Mouse (Mus musculus) kidney, postnatal 10 days (tissue): ENCODE results near the gene Trank1.

Experiments
- DNase-seq: peaks from one replicate; pipeline ENCODE4 v3.0.0; 2021; ENCODE audit warnings: mixed read lengths

Gene Trank1

GRCm38 (mm10) chr9:111311031-111311842 lies at the start of gene Trank1:
TSS of gene Trank1 (plus strand) at chr9:111311739.
- peak; percentile 32 for DNase-seq

DNA sequence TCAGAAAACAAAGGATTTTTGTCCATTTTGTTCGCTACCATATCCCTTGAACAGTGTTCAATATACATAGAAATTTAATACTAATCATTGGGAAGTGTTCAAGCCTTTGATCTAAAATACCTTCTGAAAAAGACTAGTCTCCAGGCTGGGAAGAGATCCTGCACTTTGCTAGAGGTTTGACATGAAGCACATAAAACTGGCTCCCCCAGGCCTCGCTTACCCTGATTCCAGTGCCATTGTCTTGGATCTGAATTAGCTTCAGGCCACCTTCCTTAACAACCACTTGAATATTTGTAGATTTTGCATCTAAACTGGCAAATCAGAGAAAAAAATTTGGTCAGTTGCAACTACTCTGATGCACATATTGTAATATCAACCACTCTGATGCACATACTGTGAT lies 43.5 kb upstream of the Trank1 start:
- DNase-seq: no peak

DNA sequence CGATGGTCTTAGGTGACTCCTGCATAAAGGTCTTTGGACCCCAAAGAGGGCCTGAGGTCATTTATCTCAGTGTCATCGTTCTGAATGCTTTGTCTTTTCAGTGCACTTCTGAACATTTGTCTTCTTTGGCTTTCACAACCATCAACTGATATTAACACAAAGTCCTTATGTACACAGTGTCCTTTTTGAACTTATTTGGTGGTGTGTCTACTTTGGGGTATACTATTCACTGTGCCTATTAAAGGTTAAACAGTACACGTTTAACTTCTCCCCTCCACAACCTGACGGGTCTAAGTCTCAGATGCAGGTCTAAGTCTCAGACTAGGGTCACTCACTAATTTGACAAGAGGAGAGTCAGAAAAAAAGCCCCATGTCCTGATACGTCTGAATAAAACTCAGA lies 40.9 kb upstream of the Trank1 start:
- no peak for DNase-seq

DNA sequence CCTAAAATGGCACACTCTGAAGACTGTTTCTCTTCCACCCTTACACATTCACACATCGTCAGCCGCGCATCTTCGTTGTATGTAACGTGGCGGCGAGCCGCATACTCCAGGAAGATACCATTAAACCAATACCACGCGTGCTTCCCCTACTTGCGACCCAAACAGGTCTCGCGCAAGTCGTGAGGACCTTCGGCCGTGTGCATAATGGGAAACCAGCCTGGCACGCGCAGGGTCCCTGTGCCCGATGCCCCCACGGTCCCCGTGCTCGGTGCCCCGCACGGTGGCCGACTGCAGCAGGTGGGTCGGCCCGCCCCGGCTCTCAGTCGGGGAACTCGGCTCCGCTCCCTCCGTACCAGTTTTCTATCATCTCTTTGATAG lies 40.5 kb upstream of the Trank1 start:
- no peak for DNase-seq

DNA sequence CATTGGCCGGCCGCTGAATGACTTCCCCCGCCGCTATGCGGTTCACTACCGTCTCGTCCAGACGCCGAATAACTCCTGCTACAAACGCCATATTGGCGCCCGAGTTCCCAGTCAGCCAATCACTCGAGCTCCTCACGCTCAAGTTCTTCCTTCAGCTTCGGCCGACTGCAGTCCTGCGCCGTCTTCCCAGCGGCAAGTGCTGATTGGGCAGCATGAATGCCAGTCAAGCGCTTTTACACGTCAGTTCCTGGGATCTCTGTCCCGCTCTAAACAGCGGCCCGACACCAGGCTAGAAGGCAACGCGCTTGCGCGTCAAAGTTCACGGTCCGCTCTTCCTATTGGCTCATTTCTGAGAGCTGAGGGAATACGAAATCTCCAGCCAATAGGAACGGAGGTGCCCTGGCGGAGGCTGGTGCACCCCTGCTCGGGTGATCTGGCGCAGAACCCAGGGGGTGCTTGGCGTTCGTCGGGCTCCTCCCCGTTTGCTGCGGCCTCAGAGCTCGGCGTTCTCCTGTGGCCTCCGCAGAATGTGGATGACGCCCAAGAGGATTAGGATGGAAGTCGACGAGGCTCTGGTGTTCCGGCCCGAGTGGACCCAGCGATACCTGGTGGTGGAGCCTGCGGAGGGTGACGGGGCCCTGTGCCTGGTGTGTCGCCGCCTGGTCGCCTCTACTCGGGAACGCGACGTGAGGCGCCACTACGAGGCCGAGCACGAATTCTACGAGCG lies 39.9 kb upstream of the Trank1 start, which contains the start of the genes Mlh1 and Epm2aip1:
TSS of gene Mlh1 (minus strand) at position 358 of the 727 bp plus-strand sequence.
TSS of gene Epm2aip1 (plus strand) at position 496 of the 727 bp plus-strand sequence.
- peak; percentile 100 for DNase-seq

GRCm38 (mm10) chr9:111272356-111272755 lies 39.2 kb upstream of the Trank1 start:
- DNase-seq: no peak

GRCm38 (mm10) chr9:111272996-111273785 lies 38.3 kb upstream of the Trank1 start:
- no peak for DNase-seq

- no peak for DNase-seq
Measured at GRCm38 (mm10) chr9:111273958-111274357, 37.6 kb upstream of the Trank1 start.

GRCm38 (mm10) chr9:111275156-111275555 lies 36.4 kb upstream of the Trank1 start:
- DNase-seq: peak; percentile 21

- no peak for DNase-seq
Measured at GRCm38 (mm10) chr9:111285061-111285460, 26.5 kb upstream of the Trank1 start.

DNA sequence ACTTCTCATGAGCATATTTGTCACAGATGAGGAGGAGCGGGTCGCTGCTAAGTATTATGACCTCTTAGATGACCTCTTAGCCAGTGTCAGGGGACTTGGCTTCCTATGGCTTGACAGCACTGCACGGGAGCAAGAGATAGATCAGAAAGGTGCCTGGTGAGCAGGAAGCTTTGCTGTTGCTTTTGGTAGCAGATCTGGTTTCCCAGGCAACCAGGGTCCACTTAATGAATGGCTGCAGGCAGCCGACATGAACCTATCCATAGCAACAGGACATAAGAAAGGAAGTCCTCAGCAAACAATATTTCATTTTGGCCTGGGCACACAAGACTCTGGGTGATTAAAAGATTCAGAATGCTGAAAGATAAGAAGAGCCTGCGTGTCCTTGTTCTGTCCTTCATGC lies 25.9 kb upstream of the Trank1 start:
- DNase-seq: no peak

- DNase-seq: no peak
Measured at GRCm38 (mm10) chr9:111286468-111286867, 25.1 kb upstream of the Trank1 start.

DNA sequence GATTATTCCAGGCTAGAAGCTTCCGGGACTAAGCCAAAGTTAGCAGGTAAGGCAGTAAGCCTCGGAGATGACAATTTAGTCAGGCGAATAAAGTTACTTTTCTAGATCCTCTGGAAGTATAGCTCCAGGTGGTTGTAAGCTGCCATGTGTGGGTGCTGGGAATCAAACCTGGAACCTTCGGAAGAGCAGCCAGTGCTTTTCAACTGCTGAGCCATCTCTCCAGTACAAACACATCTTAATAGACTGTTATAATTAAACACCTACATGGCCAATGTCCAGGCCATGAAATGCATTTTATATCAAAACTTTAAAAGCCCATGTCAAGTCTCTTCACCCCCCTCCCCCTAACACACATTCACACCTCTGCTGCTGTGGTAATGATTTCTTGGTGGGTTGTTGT lies 23.6 kb upstream of the Trank1 start:
- no peak for DNase-seq

GRCm38 (mm10) chr9:111289294-111289831 lies 22.2 kb upstream of the Trank1 start:
- peak; percentile 68 for DNase-seq

GRCm38 (mm10) chr9:111289832-111290339 lies 21.7 kb upstream of the Trank1 start:
- DNase-seq: peak; percentile 90

GRCm38 (mm10) chr9:111290539-111291100 lies 20.9 kb upstream of the Trank1 start:
- no peak for DNase-seq

DNA sequence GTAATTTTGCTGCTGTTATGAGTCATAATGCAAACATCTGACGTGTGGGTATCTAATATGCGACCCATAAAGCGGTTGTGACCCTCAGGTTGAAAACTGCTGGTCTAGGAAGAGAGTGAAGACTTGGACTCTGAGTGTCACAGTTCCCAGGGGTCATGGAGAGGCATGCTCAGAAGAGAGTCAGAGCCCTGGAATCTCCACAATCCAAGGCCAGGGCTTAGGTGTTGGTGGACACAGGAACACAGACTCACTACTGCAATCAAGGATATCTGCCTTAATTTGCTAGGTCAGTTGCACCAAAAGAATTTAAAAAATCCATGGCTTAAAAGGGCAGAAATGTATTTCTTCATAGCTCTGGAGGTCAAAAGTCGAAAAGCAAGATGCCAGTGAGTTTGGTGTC lies 18.3 kb upstream of the Trank1 start:
- no peak for DNase-seq

- DNase-seq: no peak
Measured at GRCm38 (mm10) chr9:111294911-111295310, 16.6 kb upstream of the Trank1 start.

DNA sequence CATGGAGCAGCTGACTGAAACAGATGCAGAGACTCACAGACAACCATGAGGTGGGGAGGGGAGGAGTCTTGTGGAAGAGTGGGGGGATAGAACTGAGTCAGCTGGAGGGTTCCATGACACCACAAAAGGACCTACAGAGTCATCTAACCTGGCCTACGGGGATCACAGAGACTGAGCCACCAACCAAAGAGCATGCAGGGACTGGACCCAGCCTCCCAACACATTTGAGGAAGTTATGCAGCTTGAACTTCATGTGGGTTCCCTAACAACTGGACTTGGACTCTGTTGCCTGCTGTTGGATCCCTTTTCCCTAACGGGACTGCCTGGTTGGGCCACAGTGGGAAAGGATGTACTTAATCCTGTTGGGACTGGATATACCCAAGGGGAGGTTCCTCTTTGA lies 16.2 kb upstream of the Trank1 start:
- no peak for DNase-seq

DNA sequence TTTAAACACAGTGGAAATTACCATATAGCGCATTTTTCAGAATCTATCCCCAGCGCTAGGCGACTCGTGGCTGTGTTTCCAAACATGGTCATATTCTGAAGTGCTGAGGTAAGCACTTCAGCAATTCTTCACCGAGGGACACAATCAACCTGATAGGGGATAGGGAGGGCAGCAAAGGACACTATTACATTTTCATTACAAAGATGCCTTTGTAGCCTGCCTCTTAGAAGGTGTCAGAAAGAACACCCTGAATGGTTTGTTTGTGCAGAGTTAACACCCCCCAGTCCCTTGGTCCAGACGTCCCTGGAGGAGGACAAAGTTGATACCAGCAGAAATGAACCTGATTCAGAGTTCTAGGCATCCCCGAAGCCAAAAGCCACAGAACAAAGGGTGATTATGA lies 15.1 kb upstream of the Trank1 start:
- DNase-seq: no peak

DNA sequence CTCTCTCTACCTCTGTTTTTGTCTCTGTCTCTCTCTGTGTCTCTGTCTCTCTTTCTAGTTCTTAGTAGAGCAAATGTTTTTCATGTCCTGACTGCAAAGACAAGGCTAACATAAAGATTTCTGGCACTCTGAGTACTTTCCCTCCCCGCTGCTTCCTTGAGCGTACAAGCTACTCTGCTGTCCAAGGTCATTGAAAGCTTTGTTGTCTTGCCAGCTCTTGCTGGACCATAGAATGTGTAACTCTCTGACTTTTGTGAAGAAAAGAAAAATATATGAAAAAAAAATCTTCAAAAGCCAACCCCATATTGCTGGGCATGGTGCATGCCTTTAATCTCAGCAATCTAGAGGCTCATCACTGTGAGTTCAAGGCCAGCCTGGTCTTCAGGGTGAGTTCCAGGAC lies 12.9 kb upstream of the Trank1 start:
- no peak for DNase-seq

GRCm38 (mm10) chr9:111302196-111302831 lies 9.2 kb upstream of the Trank1 start:
- DNase-seq: no peak
